Mouse (Mus musculus) gastrocnemius, adult 8-10 months (tissue): ENCODE data around the gene Shank3. TPM values are rescaled to one million over a fixed set of nuclear protein-coding genes. Genes with fewer than 3 reads are reported as not detected.
A peak's percentile ranks its signal among the peaks of the same experiment; 100 is the strongest.

Experiments
- DNase-seq, 2 experiments: peaks; one replicate each; pipeline ENCODE4 v3.0.0; 2022; ENCODE audit warnings: low spot score in 2 of 2
- total RNA-seq, 4 experiments: library from RNA; stranded (reverse); gene quantifications; 2 replicates each; pipeline ENCODE4 v1.2.4; 2022

Gene Shank3
- total RNA-seq, 4 experiments from 2014 or later, result 5.9 to 11.7 (median 8.8) TPM

DNA sequence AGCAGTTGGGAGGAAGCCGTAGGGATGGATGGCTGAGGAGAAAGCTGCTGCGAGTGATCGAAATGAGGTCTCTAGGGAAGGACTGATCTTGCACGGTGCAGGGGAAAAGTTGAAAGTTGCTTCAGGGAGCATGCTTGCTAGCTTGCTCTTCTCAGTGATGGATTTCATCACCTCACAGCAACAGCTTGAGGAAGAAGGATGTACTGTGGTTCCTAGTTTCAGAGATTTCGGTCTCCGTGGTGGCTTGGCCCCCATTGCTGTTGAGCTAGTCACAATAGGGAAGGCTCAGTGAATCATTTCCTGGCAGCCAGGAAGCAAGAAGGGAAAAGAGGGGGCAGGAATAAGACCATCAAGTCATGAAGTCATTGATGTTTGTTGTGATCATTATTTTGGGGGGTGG is 56.2 kb downstream of the Shank3 start:
- no peak for DNase-seq

DNA sequence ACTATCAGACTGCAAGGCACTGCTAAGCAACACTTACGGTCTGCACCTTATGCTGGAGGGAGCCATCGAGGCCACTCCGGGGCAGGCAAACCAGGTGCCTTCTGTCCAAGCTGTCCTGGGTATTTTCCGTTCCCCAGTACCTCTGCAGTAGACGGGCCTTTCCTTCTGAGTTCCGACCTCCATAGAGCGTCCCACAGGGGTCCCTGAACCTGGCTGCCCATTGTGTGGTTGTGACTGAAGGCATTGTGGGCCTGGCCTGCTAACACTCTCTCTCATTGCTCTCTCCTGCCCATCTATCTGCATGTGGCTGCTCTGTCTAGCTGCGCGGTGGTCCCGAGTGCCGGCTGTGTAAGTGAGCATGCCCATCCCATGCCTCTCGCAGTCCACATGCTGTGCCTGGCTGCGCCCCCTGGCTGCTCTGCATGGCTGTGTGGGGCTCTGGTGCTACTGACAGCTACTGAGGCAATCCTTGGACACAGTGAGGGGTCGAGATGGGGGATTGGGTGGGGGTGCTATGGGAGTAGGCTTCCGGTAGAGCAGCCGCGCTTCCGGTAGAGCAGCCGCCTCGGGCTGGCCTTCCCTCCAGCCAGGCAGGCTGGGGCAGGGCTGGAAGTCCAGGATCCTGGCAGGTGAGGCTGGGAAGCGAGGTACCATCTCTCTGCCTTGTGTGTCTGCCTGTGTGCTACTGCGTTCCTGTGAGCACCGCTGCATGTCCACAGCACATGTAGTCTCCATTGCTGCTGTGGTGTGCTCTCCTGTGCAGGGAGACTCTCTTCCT is 57.2 kb downstream of the Shank3 start:
- DNase-seq, result no peak

DNA sequence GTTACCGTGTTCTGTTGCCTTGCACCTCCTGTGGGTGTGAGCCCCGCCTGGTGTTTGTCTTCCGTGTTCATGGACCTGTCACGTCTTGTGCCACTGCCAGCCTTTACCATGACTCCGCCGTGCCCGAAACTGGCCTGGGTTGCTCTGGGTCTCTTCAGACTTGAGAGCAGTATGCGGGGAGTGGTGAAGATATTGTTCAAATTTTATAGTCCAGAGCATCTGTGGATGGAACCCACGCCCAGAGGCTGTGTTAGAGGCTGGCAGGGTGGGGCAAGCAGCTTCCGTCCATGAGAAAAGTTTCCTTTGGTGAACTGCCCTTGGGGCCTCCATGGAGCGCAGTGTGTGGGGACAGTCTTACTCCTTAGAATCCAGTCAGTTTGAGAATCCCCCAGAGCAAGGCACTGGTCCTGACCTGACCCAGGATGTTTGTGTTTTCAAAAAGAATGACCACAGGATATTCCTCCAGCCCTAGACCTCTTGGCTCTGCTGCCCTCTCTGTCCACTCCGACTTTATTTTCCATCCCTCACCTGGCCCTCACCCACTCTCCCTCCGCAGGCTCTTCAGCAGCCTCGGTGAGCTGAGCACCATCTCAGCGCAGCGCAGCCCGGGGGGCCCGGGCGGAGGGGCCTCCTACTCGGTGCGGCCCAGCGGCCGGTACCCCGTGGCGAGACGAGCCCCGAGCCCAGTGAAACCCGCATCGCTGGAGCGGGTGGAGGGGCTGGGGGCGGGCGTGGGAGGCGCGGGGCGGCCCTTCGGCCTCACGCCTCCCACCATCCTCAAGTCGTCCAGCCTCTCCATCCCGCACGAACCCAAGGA is 58.0 kb downstream of the Shank3 start:
- DNase-seq, result no peak

DNA sequence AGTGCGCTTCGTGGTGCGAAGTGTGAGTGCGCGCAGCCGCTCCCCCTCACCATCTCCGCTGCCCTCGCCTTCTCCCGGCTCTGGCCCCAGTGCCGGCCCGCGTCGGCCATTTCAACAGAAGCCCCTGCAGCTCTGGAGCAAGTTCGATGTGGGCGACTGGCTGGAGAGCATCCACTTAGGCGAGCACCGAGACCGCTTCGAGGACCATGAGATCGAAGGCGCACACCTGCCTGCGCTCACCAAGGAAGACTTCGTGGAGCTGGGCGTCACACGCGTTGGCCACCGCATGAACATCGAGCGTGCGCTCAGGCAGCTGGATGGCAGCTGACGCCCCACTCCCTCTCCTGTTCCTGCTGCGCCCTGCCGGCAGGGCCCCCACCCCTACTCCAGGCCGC is 58.6 kb downstream of the Shank3 start:
- DNase-seq, result no peak

DNA sequence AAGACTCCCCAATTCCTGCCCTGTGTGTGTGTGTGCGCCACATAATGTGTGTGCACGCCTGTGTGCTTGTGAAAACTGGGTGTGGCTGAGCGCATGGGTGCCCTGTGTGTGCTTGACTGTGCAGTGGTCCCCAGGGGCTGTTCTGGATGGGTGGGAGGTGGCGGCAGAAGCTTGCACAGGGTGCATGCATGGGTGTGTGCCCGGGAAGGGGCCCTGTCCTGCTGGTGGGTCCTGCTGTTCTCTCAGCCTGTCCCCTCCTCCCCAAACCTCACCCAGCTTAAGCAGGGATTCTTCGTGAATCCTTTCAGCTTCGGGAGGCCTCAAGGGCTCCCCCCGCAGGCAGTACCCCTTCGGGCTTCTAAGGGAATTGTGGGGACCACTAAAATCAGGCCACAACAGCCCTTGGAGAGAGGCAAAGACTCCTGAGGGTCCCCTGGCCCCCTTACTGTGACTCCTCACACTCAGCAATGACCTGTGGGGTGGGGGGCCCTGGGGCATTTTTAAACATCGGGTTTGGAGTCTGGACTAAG is 59.8 kb downstream of the Shank3 start:
- DNase-seq, result no peak

DNA sequence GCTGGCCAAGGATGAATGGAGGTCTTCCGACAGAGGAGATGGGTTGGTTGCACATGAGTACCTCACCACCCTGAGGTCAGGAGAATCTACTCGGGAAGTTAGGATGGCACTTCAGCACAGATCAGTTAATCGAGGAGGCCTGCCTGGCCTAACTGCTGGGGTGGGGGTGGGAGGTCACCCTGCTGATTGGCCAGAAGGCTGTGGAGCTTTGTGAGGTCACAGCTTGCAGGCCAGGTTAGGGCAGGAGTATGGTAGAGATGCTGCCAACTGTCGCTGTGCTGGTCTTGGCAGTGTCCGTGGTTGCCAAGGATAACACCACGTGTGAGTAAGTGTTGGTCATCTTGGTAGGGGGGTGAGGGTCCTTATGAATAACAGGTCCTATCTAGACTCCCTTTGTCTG is 68.7 kb downstream of the Shank3 start, which contains the start of gene Acr:
Gene Acr, plus strand, starts transcription at position 213 of the 400 bp plus-strand sequence.
- no peak for DNase-seq

DNA sequence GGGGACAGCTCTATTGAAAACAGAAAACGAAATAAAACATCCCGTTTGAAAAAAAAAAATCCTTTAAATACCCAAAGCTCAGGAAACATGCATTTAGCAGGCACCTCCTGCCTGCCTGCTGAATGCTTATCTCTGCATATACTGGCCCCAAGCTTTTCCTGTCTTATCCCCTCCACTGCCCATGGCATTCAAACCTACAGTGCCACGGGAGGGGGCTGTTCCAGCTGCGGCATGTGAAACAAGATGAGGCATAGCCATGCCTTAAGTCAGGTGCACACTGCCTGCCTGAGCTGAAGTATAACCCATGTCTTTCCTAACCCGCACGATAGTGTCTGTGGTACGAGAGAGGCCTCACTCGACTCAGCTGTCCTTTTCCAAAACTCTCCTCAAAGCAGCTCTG is 72.7 kb downstream of the Shank3 start:
- DNase-seq, result no peak

DNA sequence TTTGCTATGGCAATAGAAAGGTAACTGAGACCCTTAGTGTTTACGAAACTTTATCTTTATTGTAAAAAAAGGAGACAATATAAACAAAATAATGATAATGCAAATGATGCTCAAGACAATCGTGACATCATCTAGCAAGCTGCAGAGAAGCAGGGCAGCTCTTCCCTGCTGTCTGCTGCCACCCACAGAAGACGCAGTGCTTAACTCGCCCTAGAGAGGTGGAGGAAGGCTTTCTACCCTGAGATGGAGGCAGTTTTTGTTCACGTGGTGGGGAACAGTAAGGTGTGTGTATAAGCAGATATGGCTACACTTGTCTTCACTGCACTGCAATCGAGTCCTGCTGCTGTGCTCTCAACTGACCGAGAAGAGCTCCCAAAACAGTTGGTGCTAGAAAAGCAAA is 83.1 kb downstream of the Shank3 start:
- no peak for DNase-seq

DNA sequence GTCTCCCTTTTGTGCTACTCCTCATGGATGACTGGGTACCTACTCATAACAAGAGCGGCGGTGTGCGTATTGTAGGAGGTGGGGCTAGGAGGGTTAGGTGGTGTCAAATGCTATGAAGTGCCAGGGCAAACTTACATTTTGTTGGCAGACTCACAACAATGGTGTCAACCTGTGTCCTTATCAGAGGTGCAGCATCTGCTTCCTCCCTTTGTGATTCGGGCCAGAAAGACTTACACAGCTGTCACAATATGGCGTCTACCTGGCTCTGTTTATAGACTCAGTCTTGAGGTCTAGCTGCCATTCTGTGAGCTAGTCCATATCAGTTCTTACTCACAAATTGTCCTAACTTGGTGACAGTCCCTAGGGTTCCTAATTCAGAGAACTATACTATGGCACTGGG is 85.7 kb downstream of the Shank3 start:
- no peak for DNase-seq

DNA sequence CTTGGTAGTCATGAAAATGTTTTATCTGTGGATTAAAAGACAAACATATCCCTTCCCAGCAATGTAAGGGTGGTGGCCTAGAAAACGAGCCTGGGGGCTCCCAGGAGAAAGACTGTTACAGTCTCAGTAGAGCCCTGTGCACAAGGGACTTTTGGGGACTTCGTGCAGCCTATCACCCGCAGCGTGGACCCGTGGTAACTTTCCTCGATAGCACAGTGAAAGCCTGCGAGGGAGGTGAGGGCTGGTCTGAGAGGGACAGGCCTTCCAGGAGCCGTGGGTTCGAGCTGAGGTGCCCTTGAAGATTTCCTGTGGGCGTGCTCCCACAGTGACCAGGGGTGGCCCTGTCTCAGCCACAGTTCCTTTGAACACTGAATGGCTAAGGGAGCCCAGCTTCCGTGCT is 86.2 kb downstream of the Shank3 start:
- no peak for DNase-seq

DNA sequence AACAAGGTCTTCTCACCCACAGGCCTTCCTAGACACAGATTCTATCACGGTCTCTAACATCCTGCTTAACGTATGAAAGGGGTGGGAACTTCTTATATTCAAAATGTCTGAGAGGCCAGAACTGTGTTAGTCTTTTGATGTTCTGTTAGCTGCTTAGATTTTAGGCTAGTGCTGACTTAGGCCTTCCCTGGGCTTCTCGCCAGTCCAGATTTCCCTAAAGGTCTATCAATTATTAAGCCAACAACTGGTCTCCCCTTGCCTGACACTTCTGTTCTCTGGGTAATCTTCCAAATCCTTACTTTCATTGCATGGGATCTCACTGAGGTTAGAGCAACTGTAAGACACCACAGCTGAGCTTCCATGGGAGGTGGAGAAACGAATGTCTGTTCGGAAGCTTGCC is 89.7 kb downstream of the Shank3 start:
- DNase-seq, result no peak

DNA sequence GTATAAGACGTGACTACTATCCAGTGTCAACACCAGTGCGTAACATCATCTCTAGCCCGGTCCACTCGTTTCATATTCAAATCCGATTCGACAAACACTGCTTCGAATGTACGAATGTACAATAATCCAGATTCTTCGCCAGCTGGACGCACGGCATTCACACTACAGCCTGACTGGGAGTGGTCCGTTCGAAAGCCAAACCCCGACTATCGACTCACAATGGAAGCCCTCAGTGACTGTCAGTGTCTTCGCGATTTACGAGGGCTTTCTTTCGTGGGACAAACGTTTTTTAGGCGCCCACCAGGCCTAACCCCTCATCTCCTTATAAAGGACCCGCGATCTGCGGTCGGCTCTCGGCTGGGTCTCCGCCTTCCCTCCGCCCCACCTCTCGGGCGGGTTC is 91.9 kb downstream of the Shank3 start:
- no peak for DNase-seq

DNA sequence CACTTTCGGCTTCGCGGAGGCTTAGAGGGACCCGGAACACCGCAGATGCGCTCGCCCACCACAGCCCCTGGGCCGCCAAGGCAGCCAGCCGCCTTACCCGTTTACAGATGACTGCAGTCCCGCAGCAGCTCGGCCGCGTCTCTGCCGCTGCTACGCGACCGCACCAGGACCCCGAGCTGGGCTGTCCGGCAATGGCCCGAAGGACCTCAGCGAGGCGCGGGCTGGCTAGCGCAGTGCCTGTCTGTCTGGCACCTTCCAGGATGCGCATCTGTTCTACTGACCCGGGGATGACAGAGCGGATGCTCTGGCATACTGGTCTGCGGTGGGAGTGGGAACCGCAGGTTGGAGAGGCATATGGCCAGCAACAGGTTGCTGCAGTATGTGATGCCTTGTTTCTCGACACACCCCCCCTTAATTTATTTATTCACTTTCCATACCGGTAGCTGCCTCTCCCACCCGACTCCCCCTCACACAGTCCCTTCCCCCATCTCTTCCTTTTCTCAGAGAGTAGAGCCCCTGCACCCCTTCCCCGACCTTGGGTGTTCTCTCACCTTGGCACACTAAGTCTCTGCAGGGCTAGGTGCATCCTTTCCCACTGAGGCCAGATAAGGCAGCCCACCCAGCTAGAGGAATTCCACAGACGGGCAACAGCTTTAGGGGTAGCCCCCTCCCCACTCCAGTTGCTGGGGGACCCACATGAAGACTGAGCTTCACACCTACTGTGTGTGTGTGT is 92.5 kb downstream of the Shank3 start, which contains the start of gene Rabl2:
Gene Rabl2, minus strand, starts transcription at position 201 of the 733 bp plus-strand sequence.
- DNase-seq, result peak; percentile 74 to 78

DNA sequence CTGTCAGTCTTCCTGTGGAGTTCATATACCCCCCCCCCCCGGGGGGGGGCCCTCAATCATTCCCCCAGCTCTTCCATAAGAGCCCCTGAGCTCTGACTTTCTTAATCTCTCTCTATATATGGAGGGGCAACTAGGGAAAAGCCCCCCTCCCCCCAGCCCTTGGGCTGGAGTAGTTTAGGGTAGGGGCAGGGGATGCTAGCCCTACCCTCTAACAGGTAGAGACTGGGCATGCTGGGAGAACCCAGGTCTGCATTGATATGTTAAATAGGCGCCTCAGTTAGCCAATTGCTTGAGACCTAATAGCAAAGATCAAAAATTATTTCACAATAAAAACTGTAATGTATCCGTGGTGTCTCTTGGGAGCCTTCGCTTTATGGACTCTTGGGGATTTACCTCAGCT is 93.1 kb downstream of the Shank3 start:
- no peak for DNase-seq

DNA sequence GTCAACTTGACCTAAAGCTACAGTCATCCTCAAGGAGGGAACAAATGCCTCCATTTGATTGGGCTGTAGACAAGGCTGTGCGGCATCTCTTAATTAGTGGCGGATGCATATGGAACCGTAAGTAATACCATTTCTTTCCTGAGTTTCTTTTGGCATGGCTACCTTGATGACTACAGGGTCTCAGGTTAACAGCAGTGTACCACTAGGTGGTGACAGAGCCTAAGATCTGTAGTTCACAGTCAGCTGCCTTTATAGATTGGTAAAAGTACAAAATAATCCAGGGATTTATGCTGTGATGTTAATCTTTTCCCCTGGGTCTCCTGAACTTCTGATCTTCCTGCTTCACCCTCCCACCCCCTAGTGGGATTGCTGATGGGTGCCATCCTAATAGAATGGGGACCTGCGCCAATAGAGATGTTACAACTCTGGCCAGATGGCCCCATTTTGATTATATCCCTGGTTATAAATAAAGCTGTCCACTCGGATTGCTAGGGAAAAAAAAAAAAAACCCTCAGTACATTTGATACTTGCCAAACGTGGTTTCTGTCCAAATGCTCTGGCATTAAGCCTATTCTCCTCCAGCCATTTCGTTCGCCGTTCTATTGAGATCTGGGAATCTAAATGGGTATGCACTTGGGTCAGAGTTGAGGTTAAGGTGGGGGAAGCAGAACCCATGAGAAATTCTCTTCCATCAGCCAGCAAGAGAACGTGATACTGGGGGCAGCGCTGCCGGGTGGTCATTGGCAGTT is 106.6 kb downstream of the Shank3 start:
- DNase-seq, result no peak

DNA sequence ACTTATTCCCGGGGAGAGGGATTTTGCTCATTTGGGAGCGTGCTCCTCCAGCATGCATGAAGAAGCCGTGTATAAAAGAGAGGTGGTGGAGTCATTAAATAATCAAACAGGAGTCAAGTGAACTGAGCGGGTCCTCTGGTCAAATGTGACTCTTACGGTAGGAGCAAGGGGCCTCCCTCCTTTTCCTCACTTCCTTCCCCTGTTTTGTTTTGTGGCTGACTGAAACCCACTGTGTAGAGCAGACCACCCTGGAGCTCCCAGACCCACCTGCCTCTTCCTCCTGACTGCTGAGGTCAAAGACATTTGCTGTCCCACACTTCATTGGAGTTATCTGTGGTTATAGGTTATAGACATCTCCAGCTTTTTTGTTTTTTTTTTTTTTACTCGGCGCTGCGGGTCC is 108.1 kb downstream of the Shank3 start:
- no peak for DNase-seq

DNA sequence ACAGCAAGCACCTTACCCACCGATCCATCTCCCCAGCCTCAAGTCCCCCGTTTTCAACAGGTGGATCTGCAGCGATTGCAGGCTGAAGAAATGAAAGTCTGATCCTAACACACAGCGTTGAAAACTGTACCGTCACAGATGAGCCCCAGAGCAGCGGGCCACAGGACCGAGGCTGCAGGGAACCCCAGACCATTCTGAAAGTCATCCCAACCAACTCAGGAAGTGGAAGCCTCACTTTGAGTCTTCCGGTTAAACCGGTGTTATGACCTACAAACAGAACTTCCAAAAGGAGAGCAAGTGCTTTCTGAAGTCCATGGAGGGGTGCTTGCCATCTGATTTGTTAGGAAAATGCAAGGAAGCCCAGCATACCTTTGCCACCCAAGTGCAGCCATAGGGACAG is 108.5 kb downstream of the Shank3 start:
- no peak for DNase-seq
